Mouse (Mus musculus): ENCODE data around the gene Chmp2a. TPM values are rescaled to one million over a fixed set of nuclear protein-coding genes. Genes with fewer than 3 reads are reported as not detected.

Chmp2a gene
- polyA plus RNA-seq, 1 experiment from 2014 or later = 175 TPM

- Histone ChIP-seq H3K9me3 (ENCODE audit: control insufficient read depth, low read length) (no peaks in the 10 kb centered on the region), H3K4me1 (replicated peaks; ENCODE audit: control insufficient read depth, insufficient read depth, low read length) (peaks cover 14% of the 10 kb centered on the region), H3K27ac (ENCODE audit: low read length) (no peak overlapping the region), H3K9ac (replicated peaks; ENCODE audit: low read depth, low read length) (no peak overlapping the region), H3K36me3 (ENCODE audit: control insufficient read depth, insufficient read depth) (no peaks in the 10 kb centered on the region), H3K4me2 (ENCODE audit: low read length) (no peak overlapping the region), H3K4me3 (replicated peaks; ENCODE audit: low read length) (no peak overlapping the region), H3K27me3 (replicated peaks; ENCODE audit: control insufficient read depth, insufficient read depth, low read length) (peaks cover 20% of the 10 kb centered on the region)
- WGBS = 5% methylated on average over 2 of the region's 2 CpGs
- no peak for ATAC-seq
Measured at GRCm38 (mm10) chr7:13046084-13046483, 11.5 kb upstream of the Chmp2a start.

GRCm38 (mm10) chr7:13044254-13044625, 9.6 kb upstream of the Chmp2a start:
- 3% methylated on average over 23 of the region's 23 CpGs for WGBS
- peak overlapping the region; percentile 92 for H3K4me2 ChIP-seq (ENCODE audit: low read length)
- peaks cover 20% of the 10 kb centered on the region for H3K27me3 ChIP-seq (replicated peaks; ENCODE audit: control insufficient read depth, insufficient read depth, low read length)
- peaks cover 14% of the 10 kb centered on the region for H3K4me1 ChIP-seq (replicated peaks; ENCODE audit: control insufficient read depth, insufficient read depth, low read length)
- peak overlapping the region; percentile 51 for H3K4me3 ChIP-seq (replicated peaks; ENCODE audit: low read length)
- peak overlapping the region; percentile 67 for H3K9ac ChIP-seq (replicated peaks; ENCODE audit: low read depth, low read length)
- H3K27ac ChIP-seq (ENCODE audit: low read length) = no peak overlapping the region
- H3K9me3 ChIP-seq (ENCODE audit: control insufficient read depth, low read length) = no peaks in the 10 kb centered on the region
- H3K36me3 ChIP-seq (ENCODE audit: control insufficient read depth, insufficient read depth) = no peaks in the 10 kb centered on the region
- ATAC-seq = no peak

DNA sequence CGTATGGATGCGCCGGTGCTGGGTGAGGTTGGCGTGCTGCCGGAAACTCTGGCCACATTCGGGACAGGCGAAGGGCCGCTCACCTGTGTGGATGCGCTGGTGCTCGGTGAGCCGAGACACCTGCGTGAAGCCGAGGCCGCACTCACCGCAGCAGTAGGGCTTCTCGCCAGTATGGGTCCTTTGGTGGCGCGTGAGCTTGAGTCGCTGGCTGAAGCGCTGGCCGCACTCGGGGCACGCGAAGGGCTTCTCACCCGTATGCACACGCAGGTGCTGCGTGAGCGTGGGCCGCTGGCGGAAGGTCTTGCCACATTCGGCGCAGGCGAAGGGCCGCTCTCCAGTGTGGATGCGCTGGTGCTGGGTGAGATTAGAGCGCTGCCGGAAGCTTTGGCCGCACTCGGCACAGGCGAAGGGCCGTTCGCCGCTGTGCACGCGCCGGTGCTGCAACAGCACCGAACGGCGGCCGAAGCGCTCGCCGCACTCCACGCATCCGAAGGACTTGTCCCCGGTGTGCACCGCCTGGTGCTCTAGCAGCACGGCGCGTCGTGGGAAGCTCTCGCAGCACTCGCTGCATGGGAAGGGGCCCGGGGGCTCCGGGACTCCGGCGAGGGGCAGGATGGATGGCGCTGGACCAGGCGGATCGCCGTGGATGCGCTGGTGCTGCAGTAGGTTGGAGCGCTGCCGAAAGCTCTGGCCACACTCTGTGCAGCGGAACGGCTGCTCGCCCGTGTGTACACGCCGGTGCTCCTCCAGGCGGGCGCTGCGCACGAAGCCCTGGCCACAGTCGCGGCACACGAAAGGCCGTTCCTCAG, 9.0 kb upstream of the Chmp2a start:
- Histone ChIP-seq H3K36me3 (ENCODE audit: control insufficient read depth, insufficient read depth) (no peaks in the 10 kb centered on the region), H3K27ac (ENCODE audit: low read length) (no peak overlapping the region), H3K4me3 (replicated peaks; ENCODE audit: low read length) (peak overlapping the region; percentile 51), H3K9me3 (ENCODE audit: control insufficient read depth, low read length) (no peaks in the 10 kb centered on the region), H3K4me2 (ENCODE audit: low read length) (peak overlapping the region; percentile 92), H3K27me3 (replicated peaks; ENCODE audit: control insufficient read depth, insufficient read depth, low read length) (peaks cover 20% of the 10 kb centered on the region), H3K4me1 (replicated peaks; ENCODE audit: control insufficient read depth, insufficient read depth, low read length) (peaks cover 20% of the 10 kb centered on the region), H3K9ac (replicated peaks; ENCODE audit: low read depth, low read length) (peak overlapping the region; percentile 67)
- ATAC-seq = peak; percentile 53
- WGBS = 4% methylated on average over 84 of the region's 88 CpGs

GRCm38 (mm10) chr7:13043120-13043444, 8.5 kb upstream of the Chmp2a start:
- ATAC-seq = no peak
- H3K27ac ChIP-seq (ENCODE audit: low read length) = no peak overlapping the region
- H3K4me3 ChIP-seq (replicated peaks; ENCODE audit: low read length) = peak overlapping the region; percentile 51
- H3K4me1 ChIP-seq (replicated peaks; ENCODE audit: control insufficient read depth, insufficient read depth, low read length) = peaks cover 22% of the 10 kb centered on the region
- no peaks in the 10 kb centered on the region for H3K36me3 ChIP-seq (ENCODE audit: control insufficient read depth, insufficient read depth)
- H3K4me2 ChIP-seq (ENCODE audit: low read length) = peak overlapping the region; percentile 92
- whole genome bisulfite sequencing = 39% methylated on average over 16 of the region's 16 CpGs
- H3K9ac ChIP-seq (replicated peaks; ENCODE audit: low read depth, low read length) = peak overlapping the region; percentile 67; the same call in 1 of the 2 replicates
- no peaks in the 10 kb centered on the region for H3K9me3 ChIP-seq (ENCODE audit: control insufficient read depth, low read length)
- peaks cover 20% of the 10 kb centered on the region for H3K27me3 ChIP-seq (replicated peaks; ENCODE audit: control insufficient read depth, insufficient read depth, low read length)

GRCm38 (mm10) chr7:13042511-13042910, 7.9 kb upstream of the Chmp2a start:
- H3K9ac ChIP-seq (replicated peaks; ENCODE audit: low read depth, low read length) = no peak overlapping the region
- no peak for ATAC-seq
- peaks cover 22% of the 10 kb centered on the region for H3K4me1 ChIP-seq (replicated peaks; ENCODE audit: control insufficient read depth, insufficient read depth, low read length)
- H3K4me2 ChIP-seq (ENCODE audit: low read length) = no peak overlapping the region
- WGBS = 82% methylated on average over 6 of the region's 6 CpGs
- H3K27me3 ChIP-seq (replicated peaks; ENCODE audit: control insufficient read depth, insufficient read depth, low read length) = peaks cover 20% of the 10 kb centered on the region
- no peak overlapping the region for H3K27ac ChIP-seq (ENCODE audit: low read length)
- no peaks in the 10 kb centered on the region for H3K36me3 ChIP-seq (ENCODE audit: control insufficient read depth, insufficient read depth)
- H3K9me3 ChIP-seq (ENCODE audit: control insufficient read depth, low read length) = no peaks in the 10 kb centered on the region
- H3K4me3 ChIP-seq (replicated peaks; ENCODE audit: low read length) = no peak overlapping the region

DNA sequence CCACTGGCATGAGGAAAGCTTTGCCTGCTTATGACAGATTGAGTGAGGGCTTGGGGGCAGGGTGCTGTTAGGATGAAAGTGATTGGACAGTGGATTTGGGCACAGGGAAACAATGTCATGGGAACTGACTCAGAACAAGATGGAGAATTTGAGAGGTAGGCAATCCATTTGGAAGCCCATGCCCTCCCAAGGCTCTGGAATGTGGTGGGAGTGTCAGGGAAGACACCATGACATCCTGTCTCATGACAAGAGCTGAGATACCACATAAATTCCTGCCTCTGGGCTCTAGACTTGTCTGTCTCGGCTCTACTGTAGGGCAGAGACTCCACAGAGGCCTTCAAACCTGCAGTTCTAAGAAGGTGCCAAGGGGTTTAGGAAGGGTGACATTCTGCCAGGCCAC, 6.6 kb upstream of the Chmp2a start:
- WGBS = 72% methylated on average over 1 of the region's 1 CpGs

GRCm38 (mm10) chr7:13039181-13039580, 4.6 kb upstream of the Chmp2a start:
- 91% methylated on average over 1 of the region's 1 CpGs for WGBS
- ATAC-seq = no peak
- Histone ChIP-seq H3K27me3 (replicated peaks; ENCODE audit: control insufficient read depth, insufficient read depth, low read length) (peaks cover 11% of the 10 kb centered on the region), H3K36me3 (ENCODE audit: control insufficient read depth, insufficient read depth) (peaks cover 12% of the 10 kb centered on the region), H3K9me3 (ENCODE audit: control insufficient read depth, low read length) (no peaks in the 10 kb centered on the region), H3K27ac (ENCODE audit: low read length) (no peak overlapping the region; the same call in 1 of the 2 replicates), H3K4me3 (replicated peaks; ENCODE audit: low read length) (no peak overlapping the region), H3K4me2 (ENCODE audit: low read length) (peak overlapping the region; percentile 71), H3K9ac (replicated peaks; ENCODE audit: low read depth, low read length) (peak overlapping the region; percentile 98), H3K4me1 (replicated peaks; ENCODE audit: control insufficient read depth, insufficient read depth, low read length) (peaks cover 37% of the 10 kb centered on the region)

More for the DNA sequence above, 6.6 kb upstream of the Chmp2a start:
- Histone ChIP-seq H3K27ac (ENCODE audit: low read length) (no peak overlapping the region), H3K4me3 (replicated peaks; ENCODE audit: low read length) (no peak overlapping the region), H3K9me3 (ENCODE audit: control insufficient read depth, low read length) (no peaks in the 10 kb centered on the region), H3K36me3 (ENCODE audit: control insufficient read depth, insufficient read depth) (peaks cover under 1% of the 10 kb centered on the region; the same call in 1 of the 2 replicates), H3K27me3 (replicated peaks; ENCODE audit: control insufficient read depth, insufficient read depth, low read length) (peaks cover 20% of the 10 kb centered on the region), H3K4me1 (replicated peaks; ENCODE audit: control insufficient read depth, insufficient read depth, low read length) (peaks cover 31% of the 10 kb centered on the region), H3K4me2 (ENCODE audit: low read length) (no peak overlapping the region), H3K9ac (replicated peaks; ENCODE audit: low read depth, low read length) (no peak overlapping the region)
- ATAC-seq = no peak

DNA sequence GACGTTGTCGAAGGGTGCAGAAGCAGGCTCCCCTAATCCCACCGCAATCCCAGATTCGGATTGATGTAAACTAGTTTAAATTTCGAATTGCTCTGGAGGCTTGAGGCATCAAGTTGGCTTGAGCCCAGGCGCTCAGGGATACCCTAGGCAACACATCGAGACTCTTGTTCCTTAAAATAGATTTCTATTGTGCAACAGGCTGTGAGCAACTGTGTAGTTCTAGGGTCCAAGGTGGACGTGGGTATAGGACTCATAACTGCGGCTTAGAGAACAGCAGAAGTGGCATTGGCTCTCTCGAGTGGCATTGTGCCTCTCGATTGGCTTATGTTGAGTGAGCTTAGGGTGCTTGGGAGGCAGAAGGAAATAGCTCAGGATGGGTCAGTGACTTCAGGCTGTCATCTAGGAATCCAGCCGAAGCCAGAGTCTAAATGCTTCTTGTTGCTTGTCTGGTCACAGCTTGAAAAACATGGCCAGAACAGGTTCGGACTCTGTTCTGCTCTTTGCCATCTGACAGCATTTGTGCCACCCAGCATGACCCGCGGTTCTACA, 4.1 kb upstream of the Chmp2a start:
- H3K4me3 ChIP-seq (replicated peaks; ENCODE audit: low read length) = peak overlapping the region; percentile 77
- peak overlapping the region; percentile 71 for H3K4me2 ChIP-seq (ENCODE audit: low read length)
- H3K36me3 ChIP-seq (ENCODE audit: control insufficient read depth, insufficient read depth) = peaks cover 12% of the 10 kb centered on the region
- H3K27ac ChIP-seq (ENCODE audit: low read length) = peak overlapping the region; percentile 100
- no peaks in the 10 kb centered on the region for H3K9me3 ChIP-seq (ENCODE audit: control insufficient read depth, low read length)
- H3K9ac ChIP-seq (replicated peaks; ENCODE audit: low read depth, low read length) = peak overlapping the region; percentile 98
- no peak for ATAC-seq
- H3K4me1 ChIP-seq (replicated peaks; ENCODE audit: control insufficient read depth, insufficient read depth, low read length) = peaks cover 36% of the 10 kb centered on the region
- peaks cover 10% of the 10 kb centered on the region for H3K27me3 ChIP-seq (replicated peaks; ENCODE audit: control insufficient read depth, insufficient read depth, low read length)
- 19% methylated on average over 15 of the region's 15 CpGs for WGBS

GRCm38 (mm10) chr7:13037901-13038555, 3.4 kb upstream of the Chmp2a start, which contains the start of gene Ube2m:
Gene Ube2m (minus strand): TSS chr7:13038275.
- under 1% methylated on average over 60 of the region's 65 CpGs for WGBS
- H3K36me3 ChIP-seq (ENCODE audit: control insufficient read depth, insufficient read depth) = peaks cover 12% of the 10 kb centered on the region
- ATAC-seq = peak; percentile 91
- peak within 1 kb of the TSS; percentile 98 for H3K9ac ChIP-seq (replicated peaks; ENCODE audit: low read depth, low read length)
- H3K4me2 ChIP-seq (ENCODE audit: low read length) = peak within 1 kb of the TSS; percentile 94
- peak within 1 kb of the TSS; percentile 77 for H3K4me3 ChIP-seq (replicated peaks; ENCODE audit: low read length)
- H3K27ac ChIP-seq (ENCODE audit: low read length) = peak within 1 kb of the TSS; percentile 100
- no peaks in the 10 kb centered on the region for H3K9me3 ChIP-seq (ENCODE audit: control insufficient read depth, low read length)
- H3K4me1 ChIP-seq (replicated peaks; ENCODE audit: control insufficient read depth, insufficient read depth, low read length) = peaks cover 38% of the 10 kb centered on the region
- peaks cover 5% of the 10 kb centered on the region for H3K27me3 ChIP-seq (replicated peaks; ENCODE audit: control insufficient read depth, insufficient read depth, low read length)

Measured in forebrain, embryonic 16.5 days (tissue).